Mouse (Mus musculus) ovary, postnatal 14 days (tissue): ENCODE results near the gene Diablo.

Experiments
- DNase-seq: peaks from one replicate; pipeline ENCODE4 v3.0.0; 2022; ENCODE audit warnings: low spot score

Diablo gene

GRCm38 (mm10) chr5:123501973-123502372 lies 22.0 kb downstream of the Diablo start:
- no peak for DNase-seq

DNA sequence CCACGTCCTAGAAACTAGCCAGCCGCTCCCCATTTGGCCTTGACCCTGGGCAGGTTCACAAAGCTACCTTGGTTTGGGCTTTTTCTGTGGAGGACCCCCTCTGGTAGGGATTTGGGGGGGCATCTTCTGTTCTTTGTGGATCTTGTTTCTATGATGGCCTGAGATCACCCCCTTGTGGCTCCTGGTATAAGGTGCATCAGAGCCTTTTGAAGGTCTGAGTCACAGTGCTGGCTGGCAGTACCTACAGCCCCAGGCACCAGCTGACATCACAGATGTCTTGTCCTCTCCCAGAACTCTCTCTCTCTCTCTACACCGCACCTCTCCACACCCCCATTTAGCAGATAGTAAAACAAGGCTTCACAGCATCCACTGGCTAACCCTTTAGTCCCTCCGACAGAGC lies 24.3 kb downstream of the Diablo start:
- DNase-seq: no peak

DNA sequence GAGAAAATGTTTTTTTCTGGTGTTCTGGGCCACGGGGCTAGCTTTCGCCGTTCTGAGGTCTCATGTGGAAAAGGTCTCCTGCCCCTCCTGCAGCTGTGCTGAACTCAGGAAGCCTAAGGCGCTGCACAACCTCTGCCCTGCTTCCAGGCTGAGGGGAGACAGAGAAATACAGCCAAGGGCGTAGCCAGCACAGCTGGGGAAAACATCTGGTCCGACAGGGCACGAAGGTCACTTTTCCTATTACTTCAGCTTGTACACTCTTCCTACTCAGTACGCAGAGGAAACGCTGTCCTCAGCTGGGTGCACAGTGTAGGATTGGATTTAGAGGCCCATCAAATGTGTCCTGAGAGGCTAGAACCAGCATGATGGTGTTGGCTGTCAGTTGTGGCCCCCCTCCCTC lies 34.0 kb downstream of the Diablo start:
- DNase-seq: no peak

DNA sequence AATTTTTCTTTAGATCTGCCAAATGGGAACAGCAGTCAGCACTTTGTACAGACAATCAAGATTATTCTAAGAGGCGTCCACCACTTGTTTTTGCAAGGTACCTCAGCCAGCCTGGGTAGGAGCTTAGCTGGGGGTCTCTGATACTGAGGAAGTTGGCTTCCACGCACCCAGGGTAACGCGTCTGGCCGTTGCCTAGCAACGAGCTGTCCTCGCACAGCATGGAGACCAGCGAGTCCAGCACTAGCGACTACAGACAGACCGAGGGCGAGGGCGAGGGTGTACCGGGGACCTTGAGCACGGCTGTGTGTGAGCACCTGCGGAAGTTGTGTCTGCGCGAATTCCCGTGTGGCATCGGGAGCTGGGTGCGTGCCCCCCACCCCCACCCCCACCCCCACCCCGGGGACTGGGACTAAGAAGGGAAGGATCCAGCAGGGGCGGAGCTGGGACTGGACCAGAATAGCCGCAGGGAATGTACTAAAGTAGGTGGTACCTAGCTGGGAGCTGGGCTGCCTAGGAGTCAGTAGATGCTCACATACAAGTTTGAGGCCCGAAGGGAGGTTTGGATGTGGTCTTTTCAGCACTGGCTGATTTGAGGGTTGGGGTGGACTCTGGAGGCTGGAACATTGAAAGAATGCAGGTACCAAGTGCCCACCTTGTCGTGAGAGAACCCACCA lies 34.7 kb downstream of the Diablo start, which contains the start of the genes Lrrc43 and Il31:
Gene Lrrc43, plus strand, starts transcription at position 194 of the 674 bp plus-strand sequence.
Gene Il31, minus strand, starts transcription at position 378 of the 674 bp plus-strand sequence.
- DNase-seq: no peak

DNA sequence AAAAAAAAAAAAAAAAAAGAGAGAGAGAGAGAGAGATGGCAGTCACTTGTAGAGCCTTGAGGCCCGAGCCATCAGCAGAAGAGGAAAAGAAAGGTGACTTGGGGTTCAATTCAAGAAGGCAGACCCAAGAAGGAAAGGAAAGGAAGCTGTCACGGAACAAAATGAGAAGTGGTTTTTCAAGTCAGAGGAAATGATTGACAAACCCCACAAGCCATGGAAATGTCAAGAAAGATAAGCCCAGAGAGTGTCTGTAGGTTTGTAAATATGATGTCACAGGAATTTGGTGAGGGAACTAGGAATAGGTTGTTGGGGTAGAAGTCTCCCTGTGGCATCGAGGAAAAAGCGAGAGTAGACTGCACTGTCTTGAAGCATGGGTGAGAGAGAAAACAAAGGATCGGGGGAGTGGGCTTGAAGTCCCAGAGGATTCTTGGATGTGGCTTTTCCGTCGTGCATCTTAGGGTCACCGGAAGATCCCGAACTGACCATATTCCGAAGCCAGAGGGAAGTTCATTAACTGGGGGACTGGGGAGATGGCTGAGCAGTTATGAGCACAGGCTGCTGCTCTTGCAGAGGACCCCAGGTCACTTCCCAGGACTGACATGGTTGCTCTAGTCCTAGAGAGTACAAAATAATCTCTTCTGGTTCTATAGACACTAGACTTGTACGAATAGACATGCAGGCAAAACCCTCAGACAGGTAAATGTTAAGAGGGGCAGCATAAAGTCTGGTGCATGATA lies 36.1 kb downstream of the Diablo start:
- DNase-seq: no peak

GRCm38 (mm10) chr5:123473817-123474216 lies 50.2 kb downstream of the Diablo start:
- DNase-seq: no peak

DNA sequence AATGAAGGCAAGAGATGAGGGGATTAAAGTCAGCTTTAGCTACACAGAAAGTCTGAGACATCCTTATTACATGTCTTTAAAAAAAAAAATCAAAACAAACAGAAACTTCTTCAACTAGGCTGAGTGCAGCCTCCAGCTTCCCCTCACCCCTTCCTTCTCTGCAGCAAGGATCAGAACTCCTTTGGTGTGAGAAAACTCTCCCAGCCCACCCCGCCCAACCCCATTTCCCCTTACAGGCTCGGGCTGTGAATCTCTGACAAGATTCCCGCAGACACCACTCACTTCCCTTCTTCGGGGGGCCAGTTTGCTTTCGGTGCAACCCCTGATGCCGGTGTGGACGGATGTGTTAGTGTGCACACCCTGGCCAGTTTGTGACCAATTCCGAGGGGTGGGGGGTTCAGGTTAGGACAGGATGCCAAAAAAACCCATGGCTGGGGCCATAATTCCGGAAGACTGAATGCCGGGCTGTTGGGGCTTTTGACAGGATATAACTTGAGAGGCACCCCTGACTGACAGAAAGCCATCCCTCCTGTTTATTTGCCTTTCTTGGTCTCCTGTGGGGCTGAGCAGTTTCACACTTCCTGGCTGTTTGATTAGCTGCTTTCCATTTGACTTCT lies 53.1 kb downstream of the Diablo start:
- DNase-seq: no peak

- DNase-seq: no peak
Measured at GRCm38 (mm10) chr5:123464638-123465037, 59.3 kb downstream of the Diablo start.

DNA sequence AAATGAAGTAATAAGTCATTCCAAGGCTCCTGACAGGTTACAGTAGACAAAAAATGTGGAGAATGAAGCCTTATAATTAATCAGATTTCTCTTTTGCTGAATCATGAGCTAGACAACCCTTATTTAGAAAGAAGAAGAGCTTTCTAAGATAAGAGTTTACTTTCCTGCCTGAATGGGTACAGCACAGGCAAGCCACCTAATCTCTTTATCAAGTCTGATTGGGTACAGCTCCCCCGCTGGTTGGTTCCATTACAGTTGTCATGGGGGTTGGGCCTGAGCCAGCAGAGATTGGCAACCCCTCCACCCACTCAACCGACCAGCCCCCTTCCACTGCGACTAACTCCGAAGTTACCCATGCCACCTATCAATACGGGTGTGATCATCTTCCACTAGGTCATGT lies 62.6 kb downstream of the Diablo start:
- DNase-seq: no peak
